Mouse (Mus musculus) CD4-positive naive resting alpha-beta T cell, adult 57 days (primary cell): Measurements from ENCODE around the gene 4930590J08Rik. TPM values are rescaled to one million over a fixed set of nuclear protein-coding genes. Genes with fewer than 3 reads are reported as not detected.

ENCODE experiments used
- total RNA-seq: library from RNA; stranded (reverse); gene quantifications from one replicate; pipeline ENCODE4 v1.2.4, GENCODE M21; 2023

The 4930590J08Rik gene
- total RNA-seq: 4.4 TPM

GRCm38 (mm10) chr6:91902509-91902908 lies at the start of gene 4930590J08Rik:
Gene 4930590J08Rik, plus strand, starts transcription at chr6:91902809.

GRCm38 (mm10) chr6:91877885-91878651 lies 24.5 kb upstream of the 4930590J08Rik start, which contains the start of gene Ccdc174:
Gene Ccdc174, plus strand, starts transcription at chr6:91878053.

DNA sequence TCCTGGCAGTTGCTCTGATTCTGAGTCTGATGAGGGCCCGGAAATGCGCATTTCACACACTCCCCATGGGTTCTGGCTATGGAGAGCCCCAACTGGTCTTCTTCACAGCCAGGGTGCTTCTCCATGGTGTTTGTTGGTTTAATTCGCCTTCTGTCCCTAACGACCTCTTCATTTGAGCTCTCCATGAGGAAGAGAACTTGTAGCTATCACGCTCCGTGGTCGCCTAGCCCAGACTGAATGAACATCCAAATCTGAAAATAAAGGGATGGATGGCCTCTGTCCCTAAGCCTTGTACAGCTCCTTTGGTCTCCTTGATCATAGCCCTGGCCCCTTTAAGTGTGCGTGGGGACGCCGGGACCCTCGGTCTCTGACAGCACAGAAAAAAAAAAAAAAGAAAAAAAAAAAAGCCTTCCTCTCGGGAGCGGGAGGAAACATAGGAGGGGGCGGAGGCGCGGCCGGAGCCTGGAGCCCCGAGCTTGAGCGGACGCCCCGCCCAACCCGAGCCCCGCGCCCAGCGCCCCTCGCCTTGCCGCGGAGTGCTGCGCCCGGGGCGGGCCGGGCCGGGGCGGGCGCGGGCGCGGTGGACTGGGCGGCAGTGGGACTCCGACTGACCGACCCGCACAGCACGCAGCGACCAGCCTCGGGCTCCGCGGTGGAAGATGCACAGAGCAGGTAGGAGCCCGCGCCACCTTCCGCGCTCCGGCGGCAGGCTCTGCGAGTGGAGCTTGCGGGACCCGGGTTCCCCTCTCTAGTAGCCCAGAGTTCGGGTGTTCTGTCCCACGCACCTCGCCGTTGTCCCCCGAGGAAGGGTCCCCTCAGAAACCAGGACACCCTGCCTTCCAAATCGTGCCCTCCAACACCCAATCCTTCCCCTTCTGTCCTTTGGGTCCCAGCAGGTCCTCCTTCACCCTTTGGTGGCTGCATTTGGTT lies 76.0 kb downstream of the 4930590J08Rik start, which contains the start of gene Fgd5:
TSS of gene Fgd5 (plus strand) at position 508 of the 930 bp plus-strand sequence.

Other genes with a start within 250 kb of the 4930590J08Rik start
- gene Slc6a6, start 218.8 kb upstream of the 4930590J08Rik start, total RNA-seq: 102 TPM
- 0.33 TPM for gene Grip2, start 75.6 kb upstream of the 4930590J08Rik start, total RNA-seq
- 50.5 TPM for gene Ccdc174, start 24.8 kb upstream of the 4930590J08Rik start, total RNA-seq
- gene Fgd5, start 76.1 kb downstream of the 4930590J08Rik start, total RNA-seq: 0.41 TPM
- gene Nr2c2, start 188.6 kb downstream of the 4930590J08Rik start, total RNA-seq: 108 TPM